Mouse (Mus musculus): ENCODE data around the gene Tkfc.

Tkfc gene

DNA sequence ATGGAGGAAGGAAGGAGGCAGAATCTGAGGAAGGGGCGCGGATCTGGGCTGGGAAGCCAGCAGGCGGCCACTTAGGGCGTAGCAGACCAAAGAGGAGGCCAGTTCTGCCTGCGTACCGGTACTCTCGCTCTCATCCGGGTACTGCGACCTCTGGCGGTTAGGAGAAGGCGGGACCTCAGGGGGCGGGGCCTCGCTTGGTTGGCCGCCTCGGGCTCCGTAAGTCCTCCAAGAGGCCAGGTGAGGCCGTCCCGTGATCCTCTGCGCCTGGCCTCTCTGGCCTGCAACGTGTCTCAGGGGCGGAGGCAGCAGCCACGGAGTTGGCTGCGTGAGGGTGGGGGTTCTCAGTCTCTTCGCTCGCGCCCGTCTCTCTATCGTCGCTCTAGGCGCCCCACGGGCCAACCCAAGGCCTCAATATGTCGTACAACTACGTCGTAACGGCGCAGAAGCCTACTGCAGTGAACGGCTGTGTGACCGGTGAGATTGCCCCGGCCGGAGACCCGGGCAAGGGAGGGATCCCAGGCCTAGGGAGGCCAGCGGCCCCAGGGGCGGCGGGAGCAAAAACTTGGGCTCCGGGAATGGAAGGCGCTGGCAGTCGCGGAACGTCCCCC lies at the start of gene Tkfc, which contains the start of gene Ddb1:
Gene Tkfc (minus strand): TSS at position 362 of the 608 bp plus-strand sequence.
Gene Ddb1 (plus strand): TSS at position 35 of the 608 bp plus-strand sequence.
- in situ Hi-C loops (cut with MboI, MseI), result no loop called here

DNA sequence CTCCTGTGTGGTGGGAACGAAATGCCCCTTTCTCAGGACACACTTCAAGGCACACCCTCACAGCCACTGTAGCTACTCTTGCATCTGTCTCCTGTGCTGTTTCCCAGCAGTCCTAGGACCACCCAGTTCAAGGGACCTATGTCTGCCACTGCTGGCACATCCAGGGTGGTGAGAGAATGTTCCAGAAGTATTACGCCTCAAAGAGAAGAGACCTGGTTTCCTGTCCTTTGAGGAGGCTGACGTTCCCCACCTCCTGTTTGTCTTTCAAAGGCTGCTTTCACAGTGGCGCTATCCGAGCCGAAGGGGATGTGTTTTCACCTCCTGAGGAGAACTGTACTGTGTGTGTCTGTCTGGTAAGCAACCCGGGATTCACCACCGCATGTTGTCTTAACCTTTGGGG lies 42.7 kb upstream of the Tkfc start:
- in situ Hi-C loops (cut with MboI, MseI), result no loop called here

- in situ Hi-C loops (cut with MboI, MseI), result no loop called here
Measured at GRCm38 (mm10) chr19:10645616-10646015, 40.2 kb upstream of the Tkfc start.

DNA sequence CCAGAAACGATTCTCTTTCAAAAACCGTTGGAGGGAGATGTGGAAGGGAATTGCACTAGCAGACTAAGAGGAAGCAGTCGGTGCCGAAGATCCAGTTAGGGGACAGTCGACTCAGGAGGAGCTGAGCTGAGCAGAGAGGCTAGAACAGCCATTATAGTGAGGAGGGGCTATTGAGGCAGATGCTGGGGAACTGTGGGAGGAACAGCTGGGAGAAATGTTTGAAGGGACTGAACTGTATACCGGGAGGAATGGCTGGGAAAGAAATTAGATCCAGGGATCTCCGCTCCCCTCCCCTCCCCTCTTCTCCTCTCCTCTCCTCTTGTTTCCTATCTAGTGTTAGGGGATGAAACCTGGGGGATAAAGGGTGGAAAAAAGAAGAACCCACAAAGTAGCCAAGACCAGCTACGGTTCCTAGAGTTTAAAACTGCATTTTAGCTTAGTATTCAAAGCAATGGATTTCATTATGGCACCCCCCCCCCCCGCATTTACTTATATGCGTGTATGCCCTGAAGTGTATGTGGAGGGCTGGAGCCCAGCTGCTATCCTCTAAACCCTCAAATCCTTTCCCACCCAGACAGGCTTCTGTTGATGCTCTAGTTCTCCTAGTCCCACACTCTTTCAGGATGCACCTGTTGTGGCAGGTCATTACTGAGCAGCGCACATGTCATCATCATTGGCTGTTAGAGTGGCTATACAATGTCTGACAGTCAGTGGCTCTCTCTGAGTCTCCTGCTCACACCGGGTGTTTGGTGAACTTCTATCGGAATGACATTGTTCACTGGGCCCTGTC lies 35.3 kb upstream of the Tkfc start:
- in situ Hi-C loops (cut with MboI, MseI), result no loop called here

- in situ Hi-C loops (cut with MboI, MseI), result no loop called here
Measured at GRCm38 (mm10) chr19:10640080-10640479, 34.6 kb upstream of the Tkfc start.

GRCm38 (mm10) chr19:10637840-10638239 lies 32.4 kb upstream of the Tkfc start:
- in situ Hi-C loops (cut with MboI, MseI), result no loop called here

- in situ Hi-C loops (cut with MboI, MseI), result no loop called here
Measured at GRCm38 (mm10) chr19:10634872-10635318, 29.4 kb upstream of the Tkfc start.

GRCm38 (mm10) chr19:10634106-10634871 lies 28.8 kb upstream of the Tkfc start, which contains the start of gene Vwce:
Gene Vwce, plus strand, starts transcription at chr19:10634213.
- in situ Hi-C loops (cut with MboI, MseI), result no loop called here

- in situ Hi-C loops (cut with MboI, MseI), result no loop called here
Measured at GRCm38 (mm10) chr19:10608573-10609240, 3.3 kb upstream of the Tkfc start.

DNA sequence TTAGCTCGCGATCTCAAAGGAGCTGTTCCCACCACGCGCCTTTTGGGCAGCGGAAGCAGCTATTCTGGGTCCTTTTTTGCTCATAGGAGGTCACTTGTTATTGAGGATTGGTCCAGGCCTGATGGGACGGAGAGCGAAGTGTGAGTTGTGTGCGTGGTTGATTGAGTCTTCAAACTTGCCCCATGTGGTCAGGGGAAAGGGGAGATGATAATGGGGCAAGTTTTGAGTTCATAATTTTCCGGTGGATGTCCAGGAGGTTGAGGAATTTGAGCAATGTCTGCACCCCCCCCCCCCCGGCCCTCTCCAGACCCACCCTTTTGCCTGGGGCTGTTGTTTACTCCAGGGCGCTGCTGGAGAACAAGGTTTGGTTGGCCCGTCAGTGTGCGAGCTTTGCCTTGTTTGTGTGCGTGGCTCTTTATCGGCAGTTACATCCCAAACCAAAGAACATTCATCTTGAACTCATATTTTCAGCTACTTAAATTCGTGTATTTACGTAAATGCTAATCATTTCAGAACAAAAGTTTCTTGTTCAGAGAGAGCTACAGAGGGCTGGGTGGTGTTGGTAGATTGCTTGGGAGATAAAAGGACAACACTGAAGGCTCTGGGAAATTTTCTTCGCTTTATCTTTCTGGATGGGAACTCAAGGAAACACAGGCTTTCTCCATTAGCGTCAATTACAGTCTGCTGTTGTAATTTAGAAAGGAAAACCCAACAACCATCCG lies 608 bp upstream of the Tkfc start:
- in situ Hi-C loops (cut with MboI, MseI), result no loop called here

DNA sequence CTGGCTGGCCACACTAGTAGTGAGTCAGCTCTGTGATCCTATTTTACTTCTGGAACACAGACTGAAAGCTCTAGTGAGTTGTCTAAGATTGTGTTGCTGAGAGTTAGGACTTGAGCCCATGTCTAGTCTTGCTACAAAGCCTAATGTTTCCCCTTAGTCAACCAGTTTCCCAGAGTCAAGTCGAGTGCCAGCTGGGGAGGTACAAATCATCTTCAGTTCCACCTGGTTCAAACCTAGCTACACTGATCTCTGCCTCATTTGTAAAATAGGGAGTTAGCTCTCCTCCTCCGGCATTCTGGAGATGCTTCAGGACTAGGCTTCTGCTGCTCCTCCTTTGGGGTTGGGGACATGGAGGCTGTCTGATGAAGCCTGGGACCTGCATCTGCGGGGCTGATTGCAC lies 920 bp downstream of the Tkfc start:
- in situ Hi-C loops (cut with MboI, MseI), result no loop called here

DNA sequence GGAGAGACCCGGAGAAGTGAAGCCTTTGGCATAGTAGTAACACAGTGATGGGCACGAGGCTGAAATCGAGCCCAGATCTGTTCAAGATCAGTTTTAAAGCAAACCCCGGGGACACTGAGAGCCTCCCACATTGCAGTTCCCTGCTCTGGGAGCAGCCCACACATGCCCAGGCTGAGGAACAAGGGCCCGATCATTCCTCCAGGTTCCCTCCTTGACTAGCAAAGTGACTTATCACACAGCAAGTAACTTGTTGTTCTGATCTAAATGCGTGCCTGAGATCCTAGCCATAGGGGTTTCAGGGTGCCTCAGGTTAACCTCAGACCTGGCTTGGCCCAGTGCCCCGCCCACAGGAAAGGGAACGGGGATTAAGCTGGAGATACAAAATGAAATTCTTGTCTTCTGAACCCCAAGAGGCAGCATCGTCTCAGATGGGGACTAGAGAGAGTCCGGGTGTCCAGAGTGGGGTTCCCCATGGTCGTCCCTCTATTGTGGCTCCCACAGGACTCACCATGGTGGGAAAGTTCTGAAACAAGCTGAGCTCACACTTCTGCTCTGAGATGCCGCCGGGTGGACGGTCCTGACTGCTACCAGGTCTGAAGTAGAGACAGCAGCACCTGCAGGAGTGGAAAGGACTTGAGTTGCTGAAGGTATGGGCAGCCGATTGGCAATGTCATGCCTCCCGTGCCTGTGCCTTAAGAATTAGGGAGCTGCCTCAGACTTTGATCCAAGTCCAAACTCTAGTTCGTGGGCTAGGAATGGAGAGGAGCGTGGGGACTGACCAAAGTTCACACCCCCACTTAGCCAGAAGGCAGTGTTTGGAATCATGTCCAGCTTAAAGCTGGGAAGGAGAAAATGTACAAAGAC lies 1.6 kb downstream of the Tkfc start:
- in situ Hi-C loops (cut with MboI, MseI), result no loop called here

DNA sequence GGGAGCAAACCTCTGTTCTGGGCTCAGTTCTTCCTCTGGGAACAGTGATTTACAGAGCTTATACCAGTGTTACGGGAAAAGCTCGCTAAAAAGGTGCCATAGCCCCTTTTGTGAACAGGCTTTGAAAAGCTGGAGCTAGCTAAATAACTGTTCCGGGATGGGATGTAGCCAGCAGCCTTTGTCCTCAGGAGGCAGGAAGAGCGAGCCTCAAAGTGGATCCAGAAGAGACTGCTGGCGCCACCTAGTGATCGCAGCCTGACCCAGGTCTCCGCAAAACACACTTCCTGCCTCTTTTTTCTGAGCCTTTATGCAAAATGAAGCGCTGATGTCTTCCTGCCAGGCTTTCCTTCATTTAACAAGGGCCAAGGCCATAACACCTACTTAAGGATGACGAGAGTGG lies 2.7 kb downstream of the Tkfc start:
- in situ Hi-C loops (cut with MboI, MseI), result no loop called here

GRCm38 (mm10) chr19:10602247-10602769 lies 3.1 kb downstream of the Tkfc start:
- in situ Hi-C loops (cut with MboI, MseI), result no loop called here

- in situ Hi-C loops (cut with MboI, MseI), result no loop called here
Measured at GRCm38 (mm10) chr19:10599648-10600047, 5.8 kb downstream of the Tkfc start.

- in situ Hi-C loops (cut with MboI, MseI), result no loop called here
Measured at GRCm38 (mm10) chr19:10598188-10598587, 7.3 kb downstream of the Tkfc start.

DNA sequence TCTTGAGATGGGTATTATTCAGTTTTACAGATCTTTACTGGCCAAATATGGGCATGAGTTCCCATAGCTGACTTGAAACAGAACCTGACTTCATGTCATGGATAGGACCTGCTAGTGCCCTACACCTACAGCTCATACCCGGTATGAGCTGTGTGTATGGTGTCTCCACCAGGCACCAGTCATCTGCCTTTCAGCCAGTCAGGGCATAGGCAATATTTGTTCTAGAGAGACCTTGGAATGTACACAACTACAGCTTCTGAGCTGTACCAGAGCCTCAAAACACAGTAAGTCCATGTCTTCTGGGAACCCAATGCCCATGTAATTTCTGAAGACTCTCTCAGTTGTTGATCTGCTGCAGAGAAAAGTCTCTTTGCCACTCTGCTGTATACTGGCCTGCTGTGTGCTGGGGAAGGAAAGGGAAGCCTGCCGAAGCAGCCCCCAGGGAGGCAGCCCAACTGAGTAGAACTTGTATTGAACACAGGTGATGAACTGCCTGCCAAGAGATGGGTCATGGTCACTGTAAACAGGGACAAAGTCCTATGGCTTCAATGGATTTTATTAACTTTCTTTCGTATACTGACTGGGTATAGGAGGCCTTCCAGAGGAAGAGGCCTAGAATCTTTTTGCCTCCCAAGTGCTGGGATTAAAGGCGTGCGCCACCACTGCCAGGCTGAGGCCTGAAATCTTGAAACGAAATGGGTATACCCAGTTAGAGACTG lies 13.6 kb downstream of the Tkfc start:
- in situ Hi-C loops (cut with MboI, MseI), result loop anchor here (5.0 kb wide), 1 partner anchor 40 kb away; no protein-coding TSS in a partner anchor

DNA sequence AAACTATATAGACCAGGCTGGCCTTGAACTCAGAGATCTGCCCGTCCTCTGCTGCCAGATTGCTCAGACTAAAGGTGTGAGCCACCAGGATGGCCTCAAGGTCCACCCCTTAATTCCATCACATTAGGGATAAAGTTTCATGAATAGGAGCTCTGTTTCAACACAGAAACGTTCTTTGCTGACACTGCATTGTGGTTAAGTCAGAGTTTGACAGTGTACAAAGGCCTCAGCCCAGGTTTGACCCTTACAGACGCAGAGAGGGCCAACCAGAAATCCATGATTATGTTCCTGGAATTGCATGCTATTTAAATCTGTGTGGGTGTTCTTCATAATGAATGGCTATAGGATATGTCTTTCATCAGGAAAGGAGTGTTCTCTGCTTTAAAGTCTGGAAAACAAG lies 15.2 kb downstream of the Tkfc start:
- in situ Hi-C loops (cut with MboI, MseI), result loop anchor here (5.0 kb wide), 1 partner anchor 38 kb away; no protein-coding TSS in a partner anchor

Data from T-helper 1 cell (primary cell).